Mouse (Mus musculus): ENCODE results near the gene Mmp27.

Mmp27 gene

DNA sequence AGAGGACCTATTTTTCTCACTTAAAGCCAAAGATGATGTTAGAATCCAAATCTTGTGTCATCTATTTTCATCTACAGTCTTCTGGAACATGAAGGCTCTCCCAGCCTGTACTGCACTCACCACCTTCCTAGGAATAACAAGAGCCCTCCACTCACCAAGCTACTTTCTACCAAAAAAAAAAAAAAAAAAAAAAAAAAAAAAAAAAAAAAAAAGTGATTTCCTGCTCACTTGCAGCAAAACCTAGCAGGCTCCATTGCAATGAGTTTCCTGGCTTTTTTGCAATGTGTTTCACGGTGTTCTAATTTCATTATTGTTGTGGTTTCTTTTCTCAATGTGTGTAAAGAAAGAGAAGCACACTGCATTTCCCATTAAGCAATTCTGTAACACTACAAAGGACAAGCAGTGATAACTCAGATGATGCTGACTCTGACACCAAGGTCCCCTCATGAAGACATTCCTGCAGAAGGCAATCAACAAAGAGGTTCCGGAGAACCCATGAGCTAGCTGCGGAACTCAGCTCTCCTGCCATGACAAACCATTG lies 22.1 kb downstream of the Mmp27 start:
- ChIA-PET CTCF (interaction anchor here (0.6 to 2.8 kb wide), 4 partner anchors 10 to 377 kb away, joined by 3 to 18 read pairs (median 4); no protein-coding TSS in a partner anchor), POLR2A (no interaction called here)

- ChIA-PET CTCF (interaction anchor here (0.5 to 2.8 kb wide), 24 partner anchors 8 to 609 kb away, joined by 3 to 23 read pairs (median 4); partner anchors contain the start of gene Mmp12 (in 1 of the 4)), POLR2A (interaction anchor here in 1 of 4 experiments (1.4 kb wide), 1 partner anchor 8 kb away, joined by 3 read pairs; no protein-coding TSS in a partner anchor)
Observed at GRCm38 (mm10) chr9:7594816-7595540, 23.8 kb downstream of the Mmp27 start.

GRCm38 (mm10) chr9:7602982-7603742 lies 32.0 kb downstream of the Mmp27 start:
- ChIA-PET CTCF (interaction anchor here (0.5 to 1.9 kb wide), 49 partner anchors 8 to 1382 kb away, joined by 3 to 34 read pairs (median 3); partner anchors contain the start of genes Mmp20 (in 1 of the 4) and Tmem123 (in 1 of the 4)), POLR2A (interaction anchor here in 3 of 4 experiments (0.7 to 1.1 kb wide), 5 partner anchors 9 to 278 kb away, joined by 3 to 4 read pairs (median 3); partner anchors contain the start of gene Birc2 (in 1 of the 3))

- CTCF ChIA-PET, result interaction anchor here (0.5 to 1.9 kb wide), 42 partner anchors 9 to 605 kb away, joined by 3 to 34 read pairs (median 3); partner anchors contain the start of genes Mmp20 (in 1 of the 4) and Tmem123 (in 1 of the 4)
Observed at GRCm38 (mm10) chr9:7604005-7604404, 32.8 kb downstream of the Mmp27 start.

DNA sequence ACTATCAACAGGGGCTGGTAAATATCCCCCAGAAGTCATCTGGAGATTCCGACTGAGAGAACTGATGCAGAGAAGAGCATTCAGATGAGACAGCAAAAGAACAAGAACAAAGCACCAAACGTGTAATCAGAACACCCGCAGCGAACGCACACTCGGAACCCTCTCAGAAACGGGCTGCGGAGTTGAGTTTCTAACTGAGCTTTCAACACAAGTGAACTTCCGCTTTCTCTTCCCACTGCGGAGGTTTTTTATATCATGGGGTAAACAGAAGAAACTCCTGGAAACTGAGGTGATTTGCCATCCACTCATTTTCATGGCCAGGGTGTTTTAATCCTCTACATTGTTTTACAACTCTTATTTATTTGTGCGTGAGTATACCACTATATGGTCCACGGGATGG lies 34.4 kb downstream of the Mmp27 start:
- ChIA-PET CTCF (no interaction called here), POLR2A (no interaction called here)

More at GRCm38 (mm10) chr9:7604005-7604404, 32.8 kb downstream of the Mmp27 start:
- POLR2A ChIA-PET, result interaction anchor here in 2 of 4 experiments (0.8 to 1.1 kb wide), 4 partner anchors 10 to 277 kb away, joined by 3 read pairs; partner anchors contain the start of gene Birc2 (in 1 of the 2)

DNA sequence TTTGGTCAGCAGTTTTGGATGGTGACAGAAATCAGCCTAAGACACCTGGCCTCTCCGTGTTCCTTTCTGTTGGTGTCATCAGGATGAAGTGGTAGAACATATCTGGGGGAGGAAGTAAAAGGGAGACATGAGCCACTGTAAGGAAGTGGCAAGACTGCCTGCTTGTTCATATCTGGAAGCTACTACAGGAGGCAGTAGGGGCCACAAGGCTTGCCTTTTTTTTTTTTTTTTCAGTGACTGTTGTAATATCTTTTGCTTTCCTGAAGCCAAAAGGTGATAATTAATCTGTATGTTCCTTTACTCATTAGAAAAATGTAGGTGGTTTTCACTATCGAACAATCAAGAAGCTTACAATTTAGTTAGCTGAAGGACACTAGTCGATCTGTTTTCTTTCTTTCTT lies 51.4 kb downstream of the Mmp27 start:
- CTCF ChIA-PET, result no interaction called here
- POLR2A ChIA-PET, result no interaction called here

DNA sequence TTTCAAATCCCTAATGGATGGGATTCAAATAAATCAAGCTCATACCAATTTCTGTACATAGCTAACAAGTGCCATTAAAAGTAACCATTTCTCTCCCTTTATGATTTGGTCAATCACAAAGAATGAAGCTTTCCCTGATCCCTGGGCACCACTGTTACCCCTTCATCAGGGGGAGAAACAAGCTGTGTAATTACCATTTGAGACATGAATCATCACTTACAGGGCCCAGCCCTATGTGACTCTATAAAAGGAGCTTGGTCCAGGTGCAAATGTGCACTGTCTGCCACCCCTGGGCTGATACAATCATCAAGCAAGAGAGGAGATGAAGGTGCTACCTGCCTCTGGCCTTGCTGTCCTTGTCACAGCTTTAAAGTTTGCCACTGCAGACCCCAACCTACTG lies 56.7 kb downstream of the Mmp27 start, which contains the start of gene Mmp20:
TSS of gene Mmp20 (plus strand) at position 301 of the 400 bp plus-strand sequence.
- ChIA-PET CTCF (interaction anchor here in 1 of 4 experiments (0.6 to 1.6 kb wide), 1 partner anchor 25 kb away, joined by 3 to 6 read pairs; no protein-coding TSS in a partner anchor), POLR2A (interaction anchor here in 1 of 4 experiments (0.6 kb wide), 1 partner anchor 735 kb away, joined by 3 read pairs; no protein-coding TSS in a partner anchor)
